12 mouse cellular contexts compared by ENCODE assay signal in genomic region chr5:21736046-21736445, GRCm38 (mm10). TPM values are rescaled to one million over a fixed set of nuclear protein-coding genes. Genes with fewer than 3 reads are reported as not detected.
DNase-seq lines count a peak whose midpoint lies in the region; ATAC-seq lines count a peak whose summit lies in the region.
"Had no signal": no experiment of that assay in that cellular context is flagged by ENCODE, and none has a peak within 500 bp of the region (broad histone marks: within the 10 kb centered on the region; RNA-seq: fewer than 3 reads in every experiment).

No protein-coding gene starts in this region.

- H3K4me1 ChIP-seq in forebrain, embryonic 10.5 days = peaks cover 51% of the 10 kb centered on the region
- H3K4me1 ChIP-seq in forebrain, embryonic 13.5 days = peaks cover 47% of the 10 kb centered on the region
- peaks cover 29% of the 10 kb centered on the region for H3K4me1 ChIP-seq in midbrain, embryonic 11.5 days (ENCODE audit: control insufficient read depth, insufficient read depth, low read length)
- H3K4me1 ChIP-seq in midbrain, embryonic 14.5 days (ENCODE audit: control insufficient read depth, insufficient read depth, low read length) = peaks cover 22% of the 10 kb centered on the region
- peaks cover 23% of the 10 kb centered on the region for H3K4me1 ChIP-seq in kidney, embryonic 16.5 days (ENCODE audit: insufficient read depth, low read length)

- no peaks in the 10 kb centered on the region for H3K27me3 ChIP-seq in forebrain, embryonic 10.5 days (ENCODE audit: poor library complexity, severe bottlenecking)
- no peaks in the 10 kb centered on the region for H3K27me3 ChIP-seq in forebrain, embryonic 13.5 days
- H3K27me3 ChIP-seq in midbrain, embryonic 11.5 days (ENCODE audit: control insufficient read depth, insufficient read depth, low read length) = no peaks in the 10 kb centered on the region
- no peaks in the 10 kb centered on the region for H3K27me3 ChIP-seq in midbrain, embryonic 14.5 days (ENCODE audit: control insufficient read depth, insufficient read depth, low read length)
- no peaks in the 10 kb centered on the region for H3K27me3 ChIP-seq in kidney, embryonic 16.5 days (ENCODE audit: insufficient read depth, low read length)
- H3K27me3 ChIP-seq: embryonic facial prominence, embryonic 13.5 days; heart, embryonic 13.5 days; hindbrain, embryonic 12.5 days; Patski had no signal

- no peak for DNase-seq in forebrain, embryonic 10.5 days (ENCODE audit: extremely low spot score, low spot score)
- DNase-seq in midbrain, embryonic 11.5 days (ENCODE audit: low spot score, missing footprints) = peak; percentile 53
- no peak for DNase-seq in midbrain, embryonic 14.5 days
- peak; percentile 36 for DNase-seq in R1 (ENCODE audit: low read depth, low spot score)
- DNase-seq in c-Kit-positive CD71-positive TER-119-positive erythroid progenitor cells, embryonic 14.5 days (ENCODE audit: low spot score) = no peak
- DNase-seq in left cerebral cortex, adult 8-10 months (ENCODE audit: low spot score in 2 of 2) = no peak

- H3K4me3 ChIP-seq in forebrain, embryonic 10.5 days = no peak overlapping the region
- no peak overlapping the region for H3K4me3 ChIP-seq in forebrain, embryonic 13.5 days
- no peak overlapping the region for H3K4me3 ChIP-seq in midbrain, embryonic 11.5 days (ENCODE audit: low read depth, low read length)
- no peak overlapping the region for H3K4me3 ChIP-seq in midbrain, embryonic 14.5 days (replicated peaks; ENCODE audit: low read depth, low read length)
- H3K4me3 ChIP-seq in kidney, embryonic 16.5 days (ENCODE audit: low read length) = no peak overlapping the region
- H3K4me3 ChIP-seq: hindbrain, embryonic 12.5 days had no signal

- no peak for ATAC-seq in forebrain, embryonic 13.5 days
- no peak for ATAC-seq in midbrain, embryonic 11.5 days (ENCODE audit: low FRiP score)
- no peak for ATAC-seq in midbrain, embryonic 14.5 days (ENCODE audit: low FRiP score, low TSS enrichment)
- ATAC-seq in kidney, embryonic 16.5 days (ENCODE audit: low FRiP score, low TSS enrichment) = no peak

- no peaks in the 10 kb centered on the region for H3K9me3 ChIP-seq in forebrain, embryonic 10.5 days
- H3K9me3 ChIP-seq in forebrain, embryonic 13.5 days (replicated peaks) = no peaks in the 10 kb centered on the region
- no peaks in the 10 kb centered on the region for H3K9me3 ChIP-seq in midbrain, embryonic 11.5 days (ENCODE audit: control insufficient read depth, low read length)
- no peaks in the 10 kb centered on the region for H3K9me3 ChIP-seq in midbrain, embryonic 14.5 days (ENCODE audit: control insufficient read depth, low read length)
- no peaks in the 10 kb centered on the region for H3K9me3 ChIP-seq in kidney, embryonic 16.5 days (ENCODE audit: low read length)
- H3K9me3 ChIP-seq: embryonic facial prominence, embryonic 13.5 days; heart, embryonic 13.5 days; hindbrain, embryonic 12.5 days had no signal

- no peak overlapping the region for H3K4me2 ChIP-seq in forebrain, embryonic 13.5 days
- no peak overlapping the region for H3K4me2 ChIP-seq in midbrain, embryonic 11.5 days
- no peak overlapping the region for H3K4me2 ChIP-seq in midbrain, embryonic 14.5 days (ENCODE audit: low read length)
- H3K4me2 ChIP-seq in kidney, embryonic 16.5 days (replicated peaks; ENCODE audit: low read depth, low read length) = no peak overlapping the region

- 84% methylated on average over 11 of the region's 11 CpGs for WGBS in forebrain, embryonic 10.5 days
- 86% methylated on average over 11 of the region's 11 CpGs for WGBS in forebrain, embryonic 13.5 days
- whole genome bisulfite sequencing in midbrain, embryonic 11.5 days = 87% methylated on average over 11 of the region's 11 CpGs
- 86% methylated on average over 11 of the region's 11 CpGs for WGBS in midbrain, embryonic 14.5 days
- WGBS in kidney, embryonic 16.5 days = 83% methylated on average over 11 of the region's 11 CpGs

- no peak overlapping the region for H3K9ac ChIP-seq in forebrain, embryonic 13.5 days
- no peak overlapping the region for H3K9ac ChIP-seq in midbrain, embryonic 11.5 days (ENCODE audit: low read length)
- H3K9ac ChIP-seq in midbrain, embryonic 14.5 days (replicated peaks; ENCODE audit: low read length) = no peak overlapping the region
- no peak overlapping the region for H3K9ac ChIP-seq in kidney, embryonic 16.5 days (replicated peaks; ENCODE audit: low read length)
- H3K9ac ChIP-seq: hindbrain, embryonic 12.5 days had no signal

- H3K27ac ChIP-seq in forebrain, embryonic 10.5 days = peak overlapping the region; percentile 97; the same call in 1 of the 2 replicates
- no peak overlapping the region for H3K27ac ChIP-seq in forebrain, embryonic 13.5 days
- H3K27ac ChIP-seq in midbrain, embryonic 11.5 days (ENCODE audit: low read depth, low read length) = no peak overlapping the region
- H3K27ac ChIP-seq in midbrain, embryonic 14.5 days (replicated peaks; ENCODE audit: low read depth, low read length) = no peak overlapping the region
- no peak overlapping the region for H3K27ac ChIP-seq in kidney, embryonic 16.5 days (ENCODE audit: low read length)
- H3K27ac ChIP-seq: embryonic facial prominence, embryonic 13.5 days; heart, embryonic 13.5 days; hindbrain, embryonic 12.5 days had no signal

- H3K36me3 ChIP-seq in forebrain, embryonic 10.5 days (replicated peaks) = peaks cover 27% of the 10 kb centered on the region
- H3K36me3 ChIP-seq in forebrain, embryonic 13.5 days (ENCODE audit: poor library complexity, severe bottlenecking) = peaks cover 23% of the 10 kb centered on the region
- peaks cover 7% of the 10 kb centered on the region for H3K36me3 ChIP-seq in midbrain, embryonic 11.5 days (ENCODE audit: control insufficient read depth, insufficient read depth, low read length)
- H3K36me3 ChIP-seq in midbrain, embryonic 14.5 days (ENCODE audit: control insufficient read depth, insufficient read depth, low read length) = peaks cover 21% of the 10 kb centered on the region
- H3K36me3 ChIP-seq in kidney, embryonic 16.5 days (ENCODE audit: insufficient read depth, low read length) = peaks cover 18% of the 10 kb centered on the region

RNA-seq across cellular contexts. Expression of gene Pmpcb, which starts 0.9 kb away (rescaled TPM):
- 83.9 and 87.3 TPM in 2 replicates for polyA plus RNA-seq in forebrain, embryonic 10.5 days (2016; fragmentation: Nextera tagmentation; extraction: Ambion mirVana)
- 96.4 and 99.8 TPM in 2 replicates for polyA plus RNA-seq in forebrain, embryonic 13.5 days (2015; fragmentation: Nextera tagmentation; extraction: Ambion mirVana)
- polyA plus RNA-seq in midbrain, embryonic 11.5 days (2014; fragmentation: Nextera tagmentation; extraction: Ambion mirVana) = 106 and 115 TPM in 2 replicates
- 72.5 and 88.4 TPM in 2 replicates for polyA plus RNA-seq in midbrain, embryonic 14.5 days (2014; fragmentation: Nextera tagmentation; extraction: Ambion mirVana)
- polyA plus RNA-seq in kidney, embryonic 16.5 days (2015; fragmentation: Nextera tagmentation; extraction: Ambion mirVana) = 91.9 and 104 TPM in 2 replicates
- 10 to 100 TPM; 58.6 to 77.1 (median 69.3) TPM for total RNA-seq in left cerebral cortex, adult 8-10 months (2022)

RNA-seq across cellular contexts. Expression of gene Napepld, which starts 34.9 kb away (rescaled TPM):
- 10.7 TPM in 2 replicates for polyA plus RNA-seq in forebrain, embryonic 10.5 days (2016; fragmentation: Nextera tagmentation; extraction: Ambion mirVana)
- polyA plus RNA-seq in forebrain, embryonic 13.5 days (2015; fragmentation: Nextera tagmentation; extraction: Ambion mirVana) = 7.1 and 7.3 TPM in 2 replicates
- polyA plus RNA-seq in midbrain, embryonic 11.5 days (2014; fragmentation: Nextera tagmentation; extraction: Ambion mirVana) = 17.0 and 17.1 TPM in 2 replicates
- 2.3 and 3.9 TPM in 2 replicates for polyA plus RNA-seq in midbrain, embryonic 14.5 days (2014; fragmentation: Nextera tagmentation; extraction: Ambion mirVana)
- polyA plus RNA-seq in kidney, embryonic 16.5 days (2015; fragmentation: Nextera tagmentation; extraction: Ambion mirVana) = 5.9 and 7.3 TPM in 2 replicates
- 10 to 100 TPM; 11.6 to 13.2 (median 12.2) TPM for total RNA-seq in left cerebral cortex, adult 8-10 months (2022)

RNA-seq across cellular contexts. Expression of gene Dnajc2, which starts 49.0 kb away (rescaled TPM):
- polyA plus RNA-seq in forebrain, embryonic 10.5 days (2016; fragmentation: Nextera tagmentation; extraction: Ambion mirVana) = 99.4 and 114 TPM in 2 replicates
- 83.5 and 86.9 TPM in 2 replicates for polyA plus RNA-seq in forebrain, embryonic 13.5 days (2015; fragmentation: Nextera tagmentation; extraction: Ambion mirVana)
- polyA plus RNA-seq in midbrain, embryonic 11.5 days (2014; fragmentation: Nextera tagmentation; extraction: Ambion mirVana) = 103 and 109 TPM in 2 replicates
- 75.4 and 76.2 TPM in 2 replicates for polyA plus RNA-seq in midbrain, embryonic 14.5 days (2014; fragmentation: Nextera tagmentation; extraction: Ambion mirVana)
- polyA plus RNA-seq in kidney, embryonic 16.5 days (2015; fragmentation: Nextera tagmentation; extraction: Ambion mirVana) = 58.2 and 67.2 TPM in 2 replicates
- 10 to 100 TPM; 33.9 to 37.9 (median 37.5) TPM for total RNA-seq in left cerebral cortex, adult 8-10 months (2022)

RNA-seq across cellular contexts. Expression of gene Psmc2, which starts 49.0 kb away (rescaled TPM):
- 253 and 258 TPM in 2 replicates for polyA plus RNA-seq in forebrain, embryonic 10.5 days (2016; fragmentation: Nextera tagmentation; extraction: Ambion mirVana)
- polyA plus RNA-seq in forebrain, embryonic 13.5 days (2015; fragmentation: Nextera tagmentation; extraction: Ambion mirVana) = 214 and 219 TPM in 2 replicates
- 253 and 272 TPM in 2 replicates for polyA plus RNA-seq in midbrain, embryonic 11.5 days (2014; fragmentation: Nextera tagmentation; extraction: Ambion mirVana)
- polyA plus RNA-seq in midbrain, embryonic 14.5 days (2014; fragmentation: Nextera tagmentation; extraction: Ambion mirVana) = 176 and 187 TPM in 2 replicates
- polyA plus RNA-seq in kidney, embryonic 16.5 days (2015; fragmentation: Nextera tagmentation; extraction: Ambion mirVana) = 180 and 195 TPM in 2 replicates
- total RNA-seq in left cerebral cortex, adult 8-10 months (2022) = 100 to 1,000 TPM; 116 to 122 (median 118) TPM

Comparison
In these comparisons a context has a peak if more than half of its experiments do, and no peak if none do; other contexts are left out.
1. DNase-seq: peak in midbrain, embryonic 11.5 days (single experiment) and R1 (single experiment); none in forebrain, embryonic 10.5 days (single experiment), midbrain, embryonic 14.5 days (single experiment), c-Kit-positive CD71-positive TER-119-positive erythroid progenitor cells, embryonic 14.5 days (single experiment) and left cerebral cortex, adult 8-10 months (0 of 2).